Mouse (Mus musculus) T-helper 1 cell (primary cell): Measurements from ENCODE around the gene Arrdc4.

Experiments used
- in situ Hi-C: fragments of 300-600 bp; cut with MboI, MseI; formaldehyde crosslinking; loops from one replicate; pipeline ENCODE4 v1.15.1; 2025; ENCODE audit warnings: high pct_unique_total_duplicates

Arrdc4 gene

DNA sequence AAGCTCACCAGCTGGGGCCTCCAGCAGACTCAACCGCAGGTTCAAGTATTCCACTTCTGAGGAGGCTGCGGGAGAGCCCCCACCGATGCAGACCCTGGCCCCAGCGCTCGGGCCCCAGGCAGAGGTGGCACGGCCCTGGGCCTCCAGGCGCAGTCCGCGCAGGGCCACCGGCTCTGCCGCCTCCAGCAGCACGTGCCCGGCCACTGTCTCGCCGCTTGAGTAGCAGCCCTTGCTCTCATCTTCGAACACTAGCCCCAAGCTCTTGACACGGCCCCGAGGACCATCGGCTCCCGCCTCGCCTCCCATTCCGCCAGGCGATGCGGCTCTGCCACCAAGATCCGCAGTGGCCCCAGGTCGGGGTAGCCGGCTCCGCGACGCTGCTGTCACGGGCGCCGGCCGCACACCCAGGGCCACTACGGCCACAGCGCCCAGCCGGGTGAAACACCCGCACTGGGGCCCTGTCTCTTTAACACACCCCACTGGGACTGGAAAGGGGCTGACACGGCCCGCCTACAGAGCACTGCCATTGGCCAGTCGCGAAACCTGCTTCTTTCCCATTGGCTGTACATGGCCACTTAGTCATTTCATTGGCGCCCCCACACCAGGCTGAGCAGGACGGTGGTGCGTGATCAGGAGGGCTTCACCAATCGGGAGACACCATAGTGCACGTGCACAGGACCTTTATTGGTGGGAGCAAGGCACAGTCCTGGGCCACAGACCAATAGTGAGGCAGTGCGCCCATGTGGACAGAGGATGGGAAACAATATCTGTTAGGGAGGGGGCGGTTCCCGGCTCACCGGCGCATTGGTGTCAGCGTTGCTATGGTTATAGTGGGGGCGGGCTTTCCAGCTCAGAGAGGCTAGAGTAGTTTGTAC lies at the start of gene Arrdc4:
Gene Arrdc4, minus strand, starts transcription at position 481 of the 875 bp plus-strand sequence.
- in situ Hi-C loops = no loop called here

DNA sequence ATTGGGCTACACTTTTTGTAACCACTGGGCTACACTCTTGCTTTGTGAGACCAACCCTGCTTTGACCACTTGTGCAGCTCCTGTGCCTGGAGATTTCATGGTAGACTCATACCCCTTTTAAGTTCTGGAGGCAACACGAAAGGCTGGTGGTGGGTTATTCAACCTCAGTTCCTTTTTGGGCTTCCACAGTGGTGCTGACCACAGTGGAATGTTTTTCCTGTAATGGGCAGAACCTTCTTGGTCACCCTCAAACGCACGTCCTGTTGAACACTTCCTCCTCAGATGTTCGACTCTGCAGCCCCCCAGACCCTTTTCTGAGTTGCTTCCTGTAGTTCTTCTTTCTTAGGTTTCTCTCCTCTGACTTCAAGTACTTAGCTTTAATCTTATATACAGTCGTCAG lies 46.5 kb upstream of the Arrdc4 start:
- in situ Hi-C loops = loop anchor here (10.0 kb wide), 1 partner anchor 1101 kb away; no protein-coding TSS in a partner anchor

DNA sequence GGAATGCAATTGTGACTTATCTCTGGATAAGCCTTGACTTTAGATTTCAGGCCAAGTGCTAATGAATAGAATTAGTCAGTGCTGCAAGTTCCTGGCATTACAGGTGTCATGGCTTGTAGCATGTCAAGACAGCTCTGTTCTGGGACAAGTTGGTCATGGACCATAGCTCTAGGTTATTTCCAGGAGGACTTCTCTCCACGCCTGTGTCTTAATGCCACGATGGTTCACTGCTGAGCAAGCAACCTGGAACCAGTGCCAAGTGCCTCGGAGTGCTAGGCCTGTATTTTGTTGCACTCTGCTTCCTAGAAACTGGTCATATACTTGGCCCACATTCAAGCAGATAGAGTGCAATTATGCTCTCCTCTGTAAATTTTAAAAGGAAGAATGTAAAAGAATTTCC lies 39.7 kb upstream of the Arrdc4 start:
- in situ Hi-C loops = no loop called here

GRCm38 (mm10) chr7:68771757-68772094 lies 22.7 kb upstream of the Arrdc4 start:
- in situ Hi-C loops = no loop called here

DNA sequence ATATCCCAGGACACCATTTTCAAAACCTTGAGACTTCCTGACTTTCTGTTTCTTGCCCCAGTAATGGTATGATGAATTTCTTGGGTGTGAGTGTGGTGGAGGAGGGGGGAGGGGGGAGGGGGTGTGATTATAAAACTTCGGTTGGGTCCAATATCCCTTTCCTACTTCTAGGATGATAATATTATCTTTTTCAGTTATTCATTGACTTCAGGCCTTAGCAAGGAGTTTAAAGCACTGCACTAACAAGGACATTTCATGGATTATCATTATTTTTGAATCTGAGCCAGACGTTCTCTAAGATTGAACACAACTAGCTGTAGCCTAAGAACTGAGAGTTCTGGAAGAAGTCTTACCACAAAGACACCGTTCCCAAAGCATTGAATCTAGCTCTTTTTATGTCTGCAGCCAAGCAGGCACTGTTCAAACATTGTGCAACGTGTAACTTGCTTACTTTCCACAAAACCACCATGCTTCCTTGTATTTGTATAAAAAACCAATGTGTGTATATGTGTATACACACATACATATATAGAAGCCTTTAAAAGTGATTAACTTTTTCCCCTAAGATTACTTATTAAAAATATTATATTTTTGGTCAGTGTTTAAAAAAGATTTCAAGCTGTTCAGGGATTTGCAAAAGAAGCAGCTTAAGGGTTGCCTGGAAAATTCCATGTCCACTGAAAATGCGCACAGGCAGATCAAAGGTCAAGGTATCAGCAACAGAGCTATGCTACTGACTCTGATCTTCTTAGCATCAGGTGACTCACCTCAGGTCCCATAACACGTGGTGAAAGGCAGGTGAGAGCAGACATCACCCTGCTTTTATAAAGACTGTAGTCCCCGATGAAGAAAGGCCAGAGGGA lies 22.1 kb upstream of the Arrdc4 start:
- in situ Hi-C loops = no loop called here

DNA sequence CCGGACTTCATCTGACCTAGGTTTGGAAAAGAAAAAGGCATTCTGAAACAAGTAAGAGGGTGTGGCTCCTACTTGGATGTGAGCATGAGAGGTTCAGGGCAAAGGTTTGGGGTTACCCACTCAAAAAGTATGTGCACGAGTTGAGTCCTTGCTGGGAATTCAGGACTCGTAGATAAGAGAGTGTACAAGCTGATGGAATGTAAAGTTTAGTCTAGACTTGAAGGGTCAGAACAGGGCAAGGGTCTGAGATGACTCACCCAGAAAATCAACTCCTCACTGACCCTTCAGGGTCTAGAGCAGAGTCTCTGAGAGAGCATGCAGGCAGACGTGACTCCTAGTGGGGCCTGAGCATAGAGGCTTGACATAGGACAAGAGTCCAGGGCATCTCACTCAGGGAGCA lies 16.9 kb upstream of the Arrdc4 start:
- in situ Hi-C loops = no loop called here

GRCm38 (mm10) chr7:68759148-68759724 lies 10.2 kb upstream of the Arrdc4 start:
- in situ Hi-C loops = no loop called here

- in situ Hi-C loops = no loop called here
Observed at GRCm38 (mm10) chr7:68756656-68757204, 7.7 kb upstream of the Arrdc4 start.

- in situ Hi-C loops = loop anchor here (5.0 kb wide), 1 partner anchor 93 kb away; no protein-coding TSS in a partner anchor
Observed at GRCm38 (mm10) chr7:68749919-68750318, 878 bp upstream of the Arrdc4 start.

DNA sequence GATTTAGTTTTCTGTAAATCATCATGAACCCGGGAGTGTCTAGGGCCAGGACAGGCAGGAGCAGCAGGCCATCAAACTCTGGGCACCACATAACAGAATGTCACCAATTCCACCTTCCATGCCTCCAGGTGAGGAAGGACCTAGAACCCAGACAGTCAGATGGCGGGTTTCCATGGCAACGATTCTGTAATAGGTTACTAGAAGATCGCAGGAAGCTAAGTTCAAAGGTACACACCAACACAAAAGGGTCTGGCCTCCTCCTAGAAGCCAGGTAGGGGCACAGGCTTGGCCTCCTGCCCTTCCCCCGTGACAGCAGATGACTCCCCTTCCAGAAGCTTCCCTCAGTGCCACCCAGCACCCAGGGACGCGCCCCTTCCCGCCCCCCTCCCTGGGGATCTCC lies 680 bp downstream of the Arrdc4 start:
- in situ Hi-C loops = no loop called here

DNA sequence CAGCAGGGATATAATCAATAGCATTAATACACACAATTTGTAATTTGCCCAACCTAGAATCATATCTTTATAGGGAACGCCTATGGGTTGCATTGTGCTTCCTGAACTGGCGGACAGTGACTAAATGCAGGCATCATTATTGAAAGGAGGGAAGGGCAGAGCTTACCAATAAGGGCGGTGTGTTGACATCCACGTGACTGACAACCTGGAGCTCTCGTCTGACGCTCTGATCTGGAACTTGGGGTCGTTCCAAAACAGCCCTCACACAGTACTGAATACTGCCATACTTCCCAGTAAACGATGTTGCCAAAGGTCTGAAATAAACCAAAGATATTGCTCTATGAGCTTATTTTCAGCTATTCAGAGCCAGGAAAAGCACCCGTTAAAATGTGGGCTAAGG lies 4.4 kb downstream of the Arrdc4 start:
- in situ Hi-C loops = no loop called here

DNA sequence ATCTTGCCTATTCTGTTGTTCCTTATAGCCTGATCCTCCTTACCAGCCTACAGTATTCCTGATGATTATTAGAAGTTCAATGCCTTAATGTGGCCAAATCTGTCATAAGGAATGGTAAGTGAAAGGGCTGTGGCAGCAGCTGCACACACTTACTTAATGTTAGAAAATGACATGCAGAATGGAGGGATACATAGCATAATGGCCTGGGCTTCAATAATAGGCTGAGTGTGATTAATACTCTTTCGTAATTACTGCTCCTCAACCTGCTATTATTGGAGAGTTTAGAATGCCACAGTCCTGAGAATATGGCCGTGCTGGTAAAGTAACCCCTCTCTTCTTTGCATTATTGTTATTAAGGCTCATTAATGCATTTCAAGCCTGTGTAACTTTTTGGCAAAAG lies 4.8 kb downstream of the Arrdc4 start:
- in situ Hi-C loops = no loop called here

- in situ Hi-C loops = no loop called here
Observed at GRCm38 (mm10) chr7:68740763-68741162, 8.3 kb downstream of the Arrdc4 start.

GRCm38 (mm10) chr7:68738676-68739399 lies 10.2 kb downstream of the Arrdc4 start:
- in situ Hi-C loops = no loop called here

DNA sequence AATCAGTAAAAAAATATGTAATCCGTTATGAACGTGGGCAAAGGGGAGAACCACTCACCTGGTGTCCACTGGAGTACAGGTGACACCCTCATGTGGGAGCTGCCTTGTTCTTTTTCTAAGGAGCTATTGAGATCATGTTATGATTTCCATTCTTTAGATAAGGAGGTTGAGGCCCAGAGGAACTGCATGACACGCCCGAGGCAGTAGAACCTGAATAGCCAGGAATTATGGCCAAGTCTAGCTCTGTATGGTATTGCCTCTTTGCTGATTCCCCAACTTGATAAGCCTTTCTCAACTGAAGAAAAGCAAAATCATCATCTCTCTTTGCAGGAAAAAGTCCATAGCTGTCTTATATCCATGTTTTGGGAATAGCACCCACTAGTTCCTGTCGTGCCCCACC lies 22.7 kb downstream of the Arrdc4 start:
- in situ Hi-C loops = no loop called here

GRCm38 (mm10) chr7:68724711-68725110 lies 24.3 kb downstream of the Arrdc4 start:
- in situ Hi-C loops = no loop called here

GRCm38 (mm10) chr7:68721520-68721919 lies 27.5 kb downstream of the Arrdc4 start:
- in situ Hi-C loops = no loop called here

DNA sequence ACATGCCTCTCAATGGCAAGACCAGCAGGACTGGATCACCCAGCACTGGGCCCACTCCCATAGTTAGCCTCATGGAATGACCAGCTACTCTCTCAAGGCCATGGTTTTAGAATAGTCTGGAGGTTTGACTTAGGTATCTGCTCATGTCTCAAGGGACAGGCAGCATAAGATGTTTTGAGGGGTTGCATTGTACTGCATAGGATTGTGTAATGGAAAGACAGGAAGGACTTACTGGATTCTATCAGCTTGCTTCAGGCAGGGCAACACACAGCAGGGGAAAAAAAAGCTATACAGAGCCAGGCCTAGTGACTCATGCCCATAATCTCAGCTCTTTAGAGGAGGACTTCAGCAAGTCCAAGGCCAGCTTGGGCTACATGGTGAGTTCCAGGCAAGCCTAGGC lies 31.1 kb downstream of the Arrdc4 start:
- in situ Hi-C loops = no loop called here

DNA sequence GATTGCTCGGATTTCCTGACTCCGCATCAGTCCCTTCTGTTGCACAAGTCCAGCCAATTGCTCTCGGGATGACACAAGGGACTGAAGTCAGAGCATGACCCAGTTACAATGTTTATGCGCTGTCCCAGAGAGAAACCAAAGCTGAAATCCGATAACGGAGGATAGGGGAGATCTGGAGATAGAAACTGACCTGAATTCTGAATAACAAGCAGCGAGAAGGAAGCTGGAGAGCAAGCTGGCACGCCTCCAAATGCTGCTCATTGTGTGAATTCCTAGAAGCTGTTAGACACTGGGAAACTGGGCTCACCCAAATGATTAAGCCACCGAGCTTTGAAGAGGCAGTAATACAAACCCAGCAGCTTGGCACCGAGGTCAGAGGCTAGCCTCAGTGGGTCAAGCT lies 31.5 kb downstream of the Arrdc4 start:
- in situ Hi-C loops = no loop called here

DNA sequence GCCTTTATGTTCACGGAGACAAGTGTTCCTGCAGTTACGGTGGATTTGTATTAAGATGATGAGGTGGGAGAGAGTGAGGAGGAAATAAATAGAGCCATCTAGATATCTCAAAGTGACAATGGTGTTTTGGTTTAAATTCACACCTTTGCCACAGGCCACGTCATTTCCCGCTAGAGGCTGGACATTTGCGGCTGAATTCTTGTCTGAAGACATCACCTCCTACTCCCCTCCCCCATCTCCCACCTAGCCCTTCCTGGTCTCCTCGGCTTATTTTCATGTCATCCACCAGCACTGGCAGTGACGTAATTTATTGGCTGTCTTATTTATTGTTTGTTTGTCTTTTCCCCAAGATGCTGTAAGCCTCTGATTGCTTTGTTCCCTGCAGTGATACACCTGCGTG lies 32.1 kb downstream of the Arrdc4 start:
- in situ Hi-C loops = no loop called here

DNA sequence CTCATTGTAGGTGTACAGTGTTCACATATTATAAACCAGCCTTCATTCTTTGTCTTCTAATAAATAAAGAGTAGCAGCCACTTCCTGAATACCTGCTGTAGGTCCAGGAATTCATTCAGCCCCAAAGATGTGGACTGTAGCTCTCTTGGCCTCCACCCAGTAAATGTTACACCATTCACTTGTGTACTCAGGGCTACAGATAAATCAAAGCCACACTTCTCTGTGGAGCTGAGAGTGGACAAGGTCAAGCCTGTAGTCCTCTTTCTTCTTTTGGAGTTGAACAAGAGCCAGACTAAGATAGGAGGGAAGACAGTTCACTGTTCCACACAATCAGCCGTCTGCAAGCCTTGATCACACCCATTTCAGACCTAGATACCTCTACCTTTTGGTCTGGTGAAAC lies 36.1 kb downstream of the Arrdc4 start:
- in situ Hi-C loops = no loop called here
